Mouse (Mus musculus): ENCODE measurements around the gene Olfr1336.
A peak's percentile ranks its signal among the peaks of the same experiment; 100 is the strongest.

DNA sequence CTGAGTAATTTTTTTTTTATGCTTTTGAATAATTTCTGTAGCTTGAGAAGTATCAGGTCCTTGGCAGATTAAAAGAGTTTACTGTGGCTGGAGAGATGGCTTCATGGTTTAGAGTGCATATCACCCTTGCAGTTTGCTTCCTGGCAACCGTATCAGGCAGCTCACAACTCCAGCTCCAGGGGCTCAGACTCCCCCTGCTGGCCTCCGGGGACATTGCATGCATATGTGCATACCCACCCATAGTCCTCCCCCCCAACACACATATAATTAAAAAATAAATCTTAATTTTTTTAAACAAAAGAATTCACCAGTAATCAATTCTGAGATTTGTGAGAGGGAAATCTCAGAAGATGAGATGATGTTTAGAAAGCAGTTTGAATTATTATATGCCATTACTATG, 25.6 kb upstream of the Olfr1336 start:
- no peak for TF ChIP-seq POLR2A (IDR thresholded peaks at IDR 0.05; ENCODE audit: insufficient read depth, low read depth, low read length)
- peak; percentile 73 for TF ChIP-seq CTCF (IDR thresholded peaks at IDR 0.05)
- no peak for TF ChIP-seq EP300 (IDR thresholded peaks at IDR 0.05; ENCODE audit: insufficient read depth, low read depth, low read length)
